Mouse (Mus musculus) heart, postnatal 10 days (tissue): ENCODE measurements at regions not wholly inside any gene's neighbourhood (a gene's known extent, or its start where the extent isn't known, plus 50 kb on each side); places are given as distances from the start of the nearest gene placed in this dataset.

ENCODE experiments used
- DNase-seq, 2 experiments: peaks; one replicate each; pipeline ENCODE4 v3.0.0; 2021
- intact Hi-C: fragments of 180-260 bp; cut with DNase I; formaldehyde crosslinking; loops from one replicate; pipeline ENCODE4 v1.15.1; 2025

- DNase-seq: peak; percentile 27 to 35
- intact Hi-C loops: no loop called here
Observed at GRCm38 (mm10) chr5:47608318-47608717, 374.6 kb upstream of the Slit2 start.
